Mouse (Mus musculus) heart, embryonic 14.5 days (tissue): ENCODE data around the gene Nos1ap. TPM values are rescaled to one million over a fixed set of nuclear protein-coding genes. Genes with fewer than 3 reads are reported as not detected.
A peak's percentile ranks its signal among the peaks of the same experiment; 100 is the strongest.

Source experiments
- ATAC-seq: fragments of 200-750 bp; cut with Nextera tagmentation; 2 replicates; pipeline ENCODE4 v1.8.0; 2017; ENCODE audit warnings: low read depth, moderate TSS enrichment; ENCODE audit not compliant: insufficient number of reproducible peaks, insufficient read depth, low FRiP score
- H3K27ac ChIP-seq, 2 experiments: fragments of 200-500 bp in 1 of 2; fragments of 300-500 bp in 1 of 2; sonication (generic) in 1 of 2; replicated peaks in 1 of 2; 2 replicates each; pipeline ENCODE4 v1.5.1; 2012 to 2014; ENCODE audit warnings: low read depth in 2 of 2, low read length in 2 of 2, control low read depth in 1 of 2, mild to moderate bottlenecking in 1 of 2, mixed read lengths in 1 of 2; ENCODE audit not compliant: control insufficient read depth in 1 of 2, insufficient read depth in 1 of 2
- H3K27me3 ChIP-seq: fragments of 300-500 bp; sonication (generic); 2 replicates; pipeline ENCODE4 v1.6.1; 2014; ENCODE audit warnings: mild to moderate bottlenecking, low read length, control low read depth; ENCODE audit not compliant: control insufficient read depth, insufficient read depth
- H3K36me3 ChIP-seq: fragments of 300-500 bp; sonication (generic); 2 replicates; pipeline ENCODE4 v1.6.1; 2014; ENCODE audit warnings: mild to moderate bottlenecking, control low read depth, low read length, mixed read lengths; ENCODE audit not compliant: control insufficient read depth, insufficient read depth
- H3K4me1 ChIP-seq, 2 experiments: fragments of 200-500 bp in 1 of 2; fragments of 300-500 bp in 1 of 2; sonication (generic) in 1 of 2; 2 replicates each; pipeline ENCODE4 v1.6.1; 2012 to 2014; ENCODE audit warnings: low read length in 2 of 2, control low read depth in 1 of 2, mixed read lengths in 1 of 2; ENCODE audit not compliant: control insufficient read depth in 2 of 2, insufficient read depth in 2 of 2
- H3K4me2 ChIP-seq: fragments of 300-500 bp; sonication (generic); 2 replicates; pipeline ENCODE4 v1.6.1; 2014; ENCODE audit warnings: mild to moderate bottlenecking, low read length
- H3K4me3 ChIP-seq, 2 experiments: fragments of 200-500 bp in 1 of 2; fragments of 300-500 bp in 1 of 2; sonication (generic) in 1 of 2; 2 replicates each; pipeline ENCODE4 v1.5.1; 2012 to 2014; ENCODE audit warnings: low read length in 2 of 2, mild to moderate bottlenecking in 2 of 2, control low read depth in 1 of 2, low read depth in 1 of 2, moderate library complexity in 1 of 2; ENCODE audit not compliant: control insufficient read depth in 1 of 2, insufficient read depth in 1 of 2
- H3K9ac ChIP-seq: fragments of 300-500 bp; sonication (generic); 2 replicates; pipeline ENCODE4 v1.6.1; 2014; ENCODE audit warnings: mild to moderate bottlenecking, low read length
- H3K9me3 ChIP-seq: fragments of 300-500 bp; sonication (generic); 2 replicates; pipeline ENCODE4 v1.6.1; 2016; ENCODE audit warnings: low read length, control low read depth; ENCODE audit not compliant: control insufficient read depth
- WGBS: fragments of 180-500 bp; shearing (Covaris S2); extraction: QIAGEN DNeasy Blood & Tissue Kit; methylation state at CpG from one replicate; pipeline ENCODE4 v1.1.7; 2014; 5-methylcytosine and 5-hydroxymethylcytosine counted together
- polyA plus RNA-seq: library from polyadenylated mRNA; unstranded; fragments of >200 nt; fragmentation: Nextera tagmentation; extraction: Ambion mirVana; gene quantifications from 2 replicates; pipeline ENCODE4 v1.2.1, GENCODE M21; 2014

Nos1ap gene
- polyA plus RNA-seq, 1 experiment from 2014 or later = 18.3 TPM

GRCm38 (mm10) chr1:170380505-170380904 is 209.2 kb downstream of the Nos1ap start:
- 46% methylated on average over 2 of the region's 2 CpGs for WGBS
- no peak for ATAC-seq
- no peak overlapping the region for H3K27ac ChIP-seq
- no peak overlapping the region for H3K4me2 ChIP-seq
- H3K4me1 ChIP-seq = peaks cover 5 to 7% of the 10 kb centered on the region in 2 experiments
- H3K36me3 ChIP-seq = no peaks in the 10 kb centered on the region
- H3K9ac ChIP-seq = no peak overlapping the region
- no peak overlapping the region for H3K4me3 ChIP-seq
- H3K9me3 ChIP-seq = no peaks in the 10 kb centered on the region
- no peaks in the 10 kb centered on the region for H3K27me3 ChIP-seq

DNA sequence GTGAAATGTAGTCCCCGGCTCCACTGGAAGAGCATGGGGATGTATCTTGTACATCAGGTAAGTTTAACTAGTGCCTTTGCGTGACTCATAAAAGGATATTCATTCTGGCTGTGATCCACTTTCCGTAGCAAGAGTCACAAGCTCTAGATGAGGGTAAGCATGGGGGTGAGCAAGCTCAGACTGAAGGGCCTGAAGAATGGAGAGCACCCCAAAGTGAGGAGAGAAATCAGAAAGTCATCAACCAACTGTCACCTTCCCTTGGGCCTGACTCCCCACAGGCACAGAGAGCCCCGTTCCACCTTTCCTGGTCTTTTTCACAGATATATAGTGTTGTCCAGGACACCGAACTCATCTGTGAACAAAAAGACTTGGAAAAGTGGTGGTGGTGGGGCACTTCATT is 213.9 kb downstream of the Nos1ap start:
- Histone ChIP-seq H3K27me3 (no peaks in the 10 kb centered on the region), H3K4me2 (no peak overlapping the region), H3K9me3 (no peaks in the 10 kb centered on the region), H3K27ac (no peak overlapping the region), H3K4me1 (peaks cover 10 to 13% of the 10 kb centered on the region in 2 experiments), H3K4me3 (no peak overlapping the region), H3K36me3 (no peaks in the 10 kb centered on the region), H3K9ac (no peak overlapping the region)
- ATAC-seq = no peak
- WGBS = 82% methylated on average over 5 of the region's 5 CpGs

DNA sequence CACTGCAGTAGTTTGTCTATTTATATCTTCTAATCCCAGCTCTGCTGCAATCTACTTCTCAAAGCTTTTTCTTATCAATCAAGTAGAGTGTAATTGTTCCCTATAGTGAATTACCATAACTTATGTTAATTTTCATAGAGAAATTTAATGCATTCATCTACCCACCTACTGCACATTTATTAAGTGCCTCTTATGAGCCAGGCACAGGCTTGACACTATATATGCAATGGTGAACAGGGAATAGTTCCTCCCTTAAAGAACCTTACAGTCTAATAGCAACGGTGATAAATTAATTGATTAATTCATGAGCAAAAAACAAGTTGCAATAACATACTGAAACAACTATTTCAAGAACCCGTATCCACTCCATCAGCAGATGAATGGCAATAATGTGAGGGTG is 215.9 kb downstream of the Nos1ap start:
- Histone ChIP-seq H3K4me2 (no peak overlapping the region), H3K27me3 (no peaks in the 10 kb centered on the region), H3K4me3 (no peak overlapping the region), H3K4me1 (peaks cover 8 to 17% of the 10 kb centered on the region in 2 experiments), H3K9me3 (no peaks in the 10 kb centered on the region), H3K9ac (no peak overlapping the region), H3K36me3 (no peaks in the 10 kb centered on the region), H3K27ac (no peak overlapping the region)
- WGBS = 93% methylated on average over 2 of the region's 2 CpGs
- no peak for ATAC-seq

GRCm38 (mm10) chr1:170371191-170371792 is 218.4 kb downstream of the Nos1ap start:
- 44% methylated on average over 4 of the region's 4 CpGs for WGBS

GRCm38 (mm10) chr1:170368864-170369263 is 220.8 kb downstream of the Nos1ap start:
- no peak overlapping the region for H3K4me2 ChIP-seq
- 40% methylated on average over 7 of the region's 7 CpGs for WGBS
- no peak for ATAC-seq

More at GRCm38 (mm10) chr1:170371191-170371792, 218.4 kb downstream of the Nos1ap start:
- Histone ChIP-seq H3K36me3 (no peaks in the 10 kb centered on the region), H3K4me1 (peaks cover 10 to 27% of the 10 kb centered on the region in 2 experiments), H3K27ac (peak overlapping the region; percentile 12 to 66), H3K9me3 (no peaks in the 10 kb centered on the region), H3K27me3 (no peaks in the 10 kb centered on the region), H3K4me2 (no peak overlapping the region; the same call in 1 of the 2 replicates), H3K4me3 (no peak overlapping the region), H3K9ac (no peak overlapping the region)
- ATAC-seq = no peak

DNA sequence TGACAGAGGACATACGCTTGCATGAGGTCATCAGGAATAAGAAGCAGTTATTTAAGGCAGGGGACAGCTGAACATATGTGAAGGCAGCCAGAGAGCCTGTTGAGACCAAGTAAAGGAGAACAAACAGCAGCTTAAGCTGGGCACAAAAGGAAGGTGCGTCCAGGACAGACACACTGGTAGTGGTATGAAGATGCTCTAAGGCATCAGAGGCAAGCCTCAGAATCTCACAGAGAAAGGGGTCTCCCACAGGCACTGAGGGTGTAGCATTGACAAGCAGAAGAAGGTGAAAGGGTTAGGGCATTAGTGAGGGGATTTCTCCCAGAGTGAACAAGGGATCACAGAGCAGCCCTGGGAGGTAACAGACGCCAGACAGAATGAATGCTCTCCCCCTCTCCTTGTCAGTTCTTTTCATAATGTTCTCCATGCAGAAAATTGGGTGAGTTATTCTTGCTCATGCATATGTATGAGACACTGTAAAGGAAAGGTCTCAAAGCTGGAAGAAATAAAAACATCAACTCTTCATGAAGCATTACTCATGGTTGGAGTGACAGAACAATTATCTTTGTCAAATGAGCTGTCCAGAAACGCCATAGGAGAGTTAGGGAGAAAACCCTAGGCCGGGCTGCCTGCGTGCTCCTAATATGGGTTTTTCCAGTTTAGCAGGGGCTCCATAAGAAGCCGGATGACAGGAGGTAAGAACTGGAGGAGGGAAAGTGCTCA is 222.5 kb downstream of the Nos1ap start:
- Histone ChIP-seq H3K9ac (no peak overlapping the region), H3K27me3 (no peaks in the 10 kb centered on the region), H3K9me3 (no peaks in the 10 kb centered on the region), H3K4me2 (no peak overlapping the region), H3K36me3 (no peaks in the 10 kb centered on the region), H3K4me1 (peaks cover 10 to 27% of the 10 kb centered on the region in 2 experiments), H3K27ac (no peak overlapping the region), H3K4me3 (no peak overlapping the region)
- ATAC-seq = no peak
- 79% methylated on average over 7 of the region's 7 CpGs for WGBS

More at GRCm38 (mm10) chr1:170368864-170369263, 220.8 kb downstream of the Nos1ap start:
- H3K27me3 ChIP-seq = no peaks in the 10 kb centered on the region
- H3K9me3 ChIP-seq = no peaks in the 10 kb centered on the region
- no peak overlapping the region for H3K9ac ChIP-seq
- peaks cover 10 to 27% of the 10 kb centered on the region in 2 experiments for H3K4me1 ChIP-seq
- H3K36me3 ChIP-seq = no peaks in the 10 kb centered on the region
- no peak overlapping the region for H3K4me3 ChIP-seq
- H3K27ac ChIP-seq = no peak overlapping the region

- H3K9ac ChIP-seq = no peak overlapping the region
- H3K4me2 ChIP-seq = no peak overlapping the region
- H3K27ac ChIP-seq = no peak overlapping the region
- no peaks in the 10 kb centered on the region for H3K9me3 ChIP-seq
- no peaks in the 10 kb centered on the region for H3K27me3 ChIP-seq
- H3K4me3 ChIP-seq = no peak overlapping the region
- no peaks in the 10 kb centered on the region for H3K36me3 ChIP-seq
- no peak for ATAC-seq
- peaks cover 5 to 17% of the 10 kb centered on the region in 2 experiments for H3K4me1 ChIP-seq
- 83% methylated on average over 3 of the region's 3 CpGs for WGBS
These were observed 225.9 kb downstream of the Nos1ap start for GRCm38 (mm10) chr1:170363746-170364145.
